Mouse (Mus musculus): ENCODE data around the gene Cald1. TPM values are rescaled to one million over a fixed set of nuclear protein-coding genes. Genes with fewer than 3 reads are reported as not detected.

Cald1 gene
- polyA plus RNA-seq (2015; fragmentation: Nextera tagmentation; extraction: Ambion mirVana): 283 and 336 TPM in 2 replicates

GRCm38 (mm10) chr6:34598121-34599065 is at the start of gene Cald1:
Gene Cald1, plus strand, starts transcription at chr6:34598500.
- Histone ChIP-seq H3K4me2 (ENCODE audit: low read depth, low read length) (peak within 1 kb of the TSS; percentile 46), H3K36me3 (ENCODE audit: control insufficient read depth, insufficient read depth, low read length) (no peaks in the 10 kb centered on the region), H3K4me3 (ENCODE audit: low read length) (peak within 1 kb of the TSS; percentile 53), H3K9ac (ENCODE audit: low read depth, low read length) (peak within 1 kb of the TSS; percentile 69), H3K4me1 (ENCODE audit: control insufficient read depth, insufficient read depth, low read length) (peaks cover 5% of the 10 kb centered on the region), H3K9me3 (ENCODE audit: control insufficient read depth, low read length) (no peaks in the 10 kb centered on the region), H3K27me3 (replicated peaks; ENCODE audit: control insufficient read depth, insufficient read depth, low read length) (no peaks in the 10 kb centered on the region), H3K27ac (ENCODE audit: low read length) (peak within 1 kb of the TSS; percentile 77)
- WGBS: 8% methylated on average over 16 of the region's 16 CpGs
- peak; percentile 93 for ATAC-seq

GRCm38 (mm10) chr6:34549017-34549416 is 49.3 kb upstream of the Cald1 start:
- H3K27ac ChIP-seq (ENCODE audit: low read length): peak overlapping the region; percentile 71
- H3K27me3 ChIP-seq (replicated peaks; ENCODE audit: control insufficient read depth, insufficient read depth, low read length): no peaks in the 10 kb centered on the region
- H3K4me1 ChIP-seq (ENCODE audit: control insufficient read depth, insufficient read depth, low read length): peaks cover 18% of the 10 kb centered on the region
- H3K9ac ChIP-seq (ENCODE audit: low read depth, low read length): no peak overlapping the region
- no peaks in the 10 kb centered on the region for H3K9me3 ChIP-seq (ENCODE audit: control insufficient read depth, low read length)
- H3K36me3 ChIP-seq (ENCODE audit: control insufficient read depth, insufficient read depth, low read length): no peaks in the 10 kb centered on the region
- no peak overlapping the region for H3K4me2 ChIP-seq (ENCODE audit: low read depth, low read length)
- no peak overlapping the region for H3K4me3 ChIP-seq (ENCODE audit: low read length)
- no peak for ATAC-seq
- 45% methylated on average over 2 of the region's 2 CpGs for WGBS

- Histone ChIP-seq H3K4me3 (ENCODE audit: low read length) (no peak overlapping the region), H3K27me3 (replicated peaks; ENCODE audit: control insufficient read depth, insufficient read depth, low read length) (no peaks in the 10 kb centered on the region), H3K4me1 (ENCODE audit: control insufficient read depth, insufficient read depth, low read length) (peaks cover 9% of the 10 kb centered on the region; the same call in 1 of the 2 replicates), H3K4me2 (ENCODE audit: low read depth, low read length) (no peak overlapping the region), H3K36me3 (ENCODE audit: control insufficient read depth, insufficient read depth, low read length) (no peaks in the 10 kb centered on the region), H3K9me3 (ENCODE audit: control insufficient read depth, low read length) (no peaks in the 10 kb centered on the region), H3K9ac (ENCODE audit: low read depth, low read length) (no peak overlapping the region), H3K27ac (ENCODE audit: low read length) (no peak overlapping the region)
- WGBS: 86% methylated on average over 4 of the region's 4 CpGs
- ATAC-seq: no peak
These were observed 45.7 kb upstream of the Cald1 start for GRCm38 (mm10) chr6:34552489-34553157.

GRCm38 (mm10) chr6:34554291-34554997 is 43.9 kb upstream of the Cald1 start:
- Histone ChIP-seq H3K4me3 (ENCODE audit: low read length) (no peak overlapping the region), H3K27ac (ENCODE audit: low read length) (peak overlapping the region; percentile 27; the same call in 1 of the 2 replicates), H3K4me2 (ENCODE audit: low read depth, low read length) (no peak overlapping the region), H3K4me1 (ENCODE audit: control insufficient read depth, insufficient read depth, low read length) (peaks cover 5% of the 10 kb centered on the region; the same call in 1 of the 2 replicates), H3K9ac (ENCODE audit: low read depth, low read length) (no peak overlapping the region), H3K9me3 (ENCODE audit: control insufficient read depth, low read length) (no peaks in the 10 kb centered on the region), H3K36me3 (ENCODE audit: control insufficient read depth, insufficient read depth, low read length) (no peaks in the 10 kb centered on the region), H3K27me3 (replicated peaks; ENCODE audit: control insufficient read depth, insufficient read depth, low read length) (no peaks in the 10 kb centered on the region)
- WGBS: 58% methylated on average over 9 of the region's 9 CpGs
- no peak for ATAC-seq

DNA sequence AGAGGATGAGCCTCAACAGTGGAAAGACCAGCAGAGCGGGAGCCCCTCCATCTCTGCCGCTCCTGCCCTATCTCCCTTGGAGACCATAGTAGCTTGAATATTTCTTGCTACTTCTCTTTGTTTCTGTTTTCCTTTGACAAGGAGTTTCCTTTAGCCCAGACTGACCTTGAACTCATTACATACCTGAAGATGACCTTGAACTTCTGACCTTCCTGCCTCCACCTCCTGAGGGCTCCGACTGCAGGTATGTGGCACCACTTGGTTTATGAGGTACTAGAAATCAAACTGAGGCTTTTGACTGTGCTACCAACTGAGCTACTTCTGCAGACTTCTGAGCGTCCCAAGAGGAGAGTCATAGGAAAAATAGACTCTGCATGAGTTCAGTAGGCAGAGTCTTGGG is 38.8 kb upstream of the Cald1 start:
- Histone ChIP-seq H3K27ac (ENCODE audit: low read length) (no peak overlapping the region), H3K4me2 (ENCODE audit: low read depth, low read length) (no peak overlapping the region), H3K4me1 (ENCODE audit: control insufficient read depth, insufficient read depth, low read length) (peaks cover 9% of the 10 kb centered on the region; the same call in 1 of the 2 replicates), H3K9ac (ENCODE audit: low read depth, low read length) (no peak overlapping the region), H3K27me3 (replicated peaks; ENCODE audit: control insufficient read depth, insufficient read depth, low read length) (no peaks in the 10 kb centered on the region), H3K4me3 (ENCODE audit: low read length) (no peak overlapping the region), H3K36me3 (ENCODE audit: control insufficient read depth, insufficient read depth, low read length) (no peaks in the 10 kb centered on the region), H3K9me3 (ENCODE audit: control insufficient read depth, low read length) (no peaks in the 10 kb centered on the region)
- 69% methylated on average over 4 of the region's 4 CpGs for WGBS
- ATAC-seq: no peak

GRCm38 (mm10) chr6:34565176-34565880 is 33.0 kb upstream of the Cald1 start:
- no peak overlapping the region for H3K9ac ChIP-seq (ENCODE audit: low read depth, low read length)
- H3K27ac ChIP-seq (ENCODE audit: low read length): no peak overlapping the region
- 71% methylated on average over 7 of the region's 7 CpGs for WGBS
- no peak overlapping the region for H3K4me3 ChIP-seq (ENCODE audit: low read length)
- H3K4me1 ChIP-seq (ENCODE audit: control insufficient read depth, insufficient read depth, low read length): 0 out of 2 replicates have a peak, but pooled peaks cover 5% of the 10 kb centered on the region
- H3K4me2 ChIP-seq (ENCODE audit: low read depth, low read length): no peak overlapping the region
- no peak for ATAC-seq
- no peaks in the 10 kb centered on the region for H3K36me3 ChIP-seq (ENCODE audit: control insufficient read depth, insufficient read depth, low read length)
- H3K27me3 ChIP-seq (replicated peaks; ENCODE audit: control insufficient read depth, insufficient read depth, low read length): no peaks in the 10 kb centered on the region
- no peaks in the 10 kb centered on the region for H3K9me3 ChIP-seq (ENCODE audit: control insufficient read depth, low read length)

- H3K9ac ChIP-seq (ENCODE audit: low read depth, low read length): no peak overlapping the region
- ATAC-seq: peak; percentile 90
- WGBS: 54% methylated on average over 5 of the region's 5 CpGs
- no peaks in the 10 kb centered on the region for H3K36me3 ChIP-seq (ENCODE audit: control insufficient read depth, insufficient read depth, low read length)
- H3K4me2 ChIP-seq (ENCODE audit: low read depth, low read length): no peak overlapping the region
- no peak overlapping the region for H3K27ac ChIP-seq (ENCODE audit: low read length)
- no peak overlapping the region for H3K4me3 ChIP-seq (ENCODE audit: low read length)
- H3K4me1 ChIP-seq (ENCODE audit: control insufficient read depth, insufficient read depth, low read length): 0 out of 2 replicates have a peak, but pooled peaks cover 5% of the 10 kb centered on the region
- no peaks in the 10 kb centered on the region for H3K9me3 ChIP-seq (ENCODE audit: control insufficient read depth, low read length)
- no peaks in the 10 kb centered on the region for H3K27me3 ChIP-seq (replicated peaks; ENCODE audit: control insufficient read depth, insufficient read depth, low read length)
These were observed 31.0 kb upstream of the Cald1 start for GRCm38 (mm10) chr6:34567298-34567697.

DNA sequence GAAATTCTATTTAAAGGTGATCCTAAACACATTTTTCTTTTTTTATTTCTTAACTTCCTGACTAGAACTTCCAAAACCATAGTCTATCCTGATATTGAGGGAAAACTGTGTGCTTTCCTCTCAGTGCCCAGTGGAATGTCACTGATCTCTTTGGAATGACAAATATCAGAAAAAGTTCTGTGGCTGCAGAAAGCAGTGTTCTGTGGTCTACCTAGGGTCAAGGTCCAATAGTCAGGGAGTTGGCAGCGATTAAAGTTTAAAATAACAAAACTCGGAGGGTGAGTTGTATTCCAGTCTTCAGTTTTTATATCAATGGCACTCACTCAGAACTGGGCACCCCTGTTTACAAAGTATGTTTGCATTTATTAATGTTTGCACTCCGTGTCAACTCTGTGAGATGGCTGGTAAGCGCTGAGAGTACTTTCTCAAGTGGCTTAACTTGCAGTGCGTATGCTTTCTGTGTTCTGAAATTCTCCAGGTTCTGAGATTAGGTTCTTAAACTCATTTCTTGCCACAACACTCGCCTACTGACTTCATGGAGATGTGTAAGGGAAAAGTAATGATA is 18.7 kb upstream of the Cald1 start:
- no peak overlapping the region for H3K27ac ChIP-seq (ENCODE audit: low read length)
- ATAC-seq: no peak
- H3K4me1 ChIP-seq (ENCODE audit: control insufficient read depth, insufficient read depth, low read length): no peaks in the 10 kb centered on the region
- H3K9me3 ChIP-seq (ENCODE audit: control insufficient read depth, low read length): no peaks in the 10 kb centered on the region
- H3K9ac ChIP-seq (ENCODE audit: low read depth, low read length): no peak overlapping the region
- no peaks in the 10 kb centered on the region for H3K36me3 ChIP-seq (ENCODE audit: control insufficient read depth, insufficient read depth, low read length)
- no peaks in the 10 kb centered on the region for H3K27me3 ChIP-seq (replicated peaks; ENCODE audit: control insufficient read depth, insufficient read depth, low read length)
- 54% methylated on average over 6 of the region's 6 CpGs for WGBS
- H3K4me3 ChIP-seq (ENCODE audit: low read length): no peak overlapping the region
- H3K4me2 ChIP-seq (ENCODE audit: low read depth, low read length): no peak overlapping the region

All from intestine, embryonic 16.5 days (tissue).